Mouse (Mus musculus): Measurements from ENCODE around the gene Olfr958. TPM values are rescaled to one million over a fixed set of nuclear protein-coding genes. Genes with fewer than 3 reads are reported as not detected.

Gene Olfr958
- not detected in 2 replicates for total RNA-seq (2012; rRNA removed)

- DNase-seq (ENCODE audit: low read depth, low spot score) = no peak
- H3K4me3 ChIP-seq (ENCODE audit: insufficient read depth in 1 of 2, low read depth in 1 of 2, low read length in 2 of 2, poor library complexity in 1 of 2, severe bottlenecking in 1 of 2) = no peak within 1 kb of the TSS
- in situ Hi-C loops (cut with MboI; ENCODE audit: low sequenced_read_pairs in 2 of 2, unreplicated experiment in 2 of 2) = no loop called here
- H3K36me3 ChIP-seq (ENCODE audit: control insufficient read depth, insufficient read depth, low read length, poor library complexity, severe bottlenecking) = no peaks in the 10 kb centered on the region
- no peaks in the 10 kb centered on the region for H3K9me3 ChIP-seq (ENCODE audit: control insufficient read depth, insufficient read depth, low read depth, low read length)
- no peaks in the 10 kb centered on the region for H3K4me1 ChIP-seq (ENCODE audit: control insufficient read depth in 2 of 2, insufficient read depth in 2 of 2, low read length in 2 of 2, poor library complexity in 1 of 2)
- TF ChIP-seq ZC3H11A (IDR thresholded peaks at IDR 0.05; ENCODE audit: borderline replicate concordance, low read depth, low read length) (no peak), ZNF384 (IDR thresholded peaks at IDR 0.05; ENCODE audit: low read depth, low read length) (no peak), HCFC1 (IDR thresholded peaks at IDR 0.05; ENCODE audit: borderline replicate concordance, insufficient read depth, low read length) (no peak), MAFK (IDR thresholded peaks at IDR 0.05; ENCODE audit: insufficient read depth, low read depth, low read length) (no peak), CHD2 (IDR thresholded peaks at IDR 0.05; ENCODE audit: low read depth, low read length) (no peak)
- H3K9ac ChIP-seq (ENCODE audit: insufficient read depth, low read depth, low read length, poor library complexity, severe bottlenecking) = no peak within 1 kb of the TSS
- H3K27ac ChIP-seq (ENCODE audit: insufficient read depth, low read depth, low read length, poor library complexity, severe bottlenecking) = no peak within 1 kb of the TSS
Observed at GRCm38 (mm10) chr9:39553946-39554345, at the start of gene Olfr958. Olfr958 (minus strand) TSS chr9:39554054.

GRCm38 (mm10) chr9:39603333-39603845, 49.5 kb upstream of the Olfr958 start:
- H3K4me1 ChIP-seq (ENCODE audit: control insufficient read depth in 2 of 2, insufficient read depth in 2 of 2, low read length in 2 of 2, poor library complexity in 1 of 2) = peaks cover 3 to 4% of the 10 kb centered on the region in 2 experiments; a peak in 3 of 4 replicates
- H3K36me3 ChIP-seq (ENCODE audit: control insufficient read depth, insufficient read depth, low read length, poor library complexity, severe bottlenecking) = no peaks in the 10 kb centered on the region
- H3K9me3 ChIP-seq (ENCODE audit: control insufficient read depth, insufficient read depth, low read depth, low read length) = no peaks in the 10 kb centered on the region
- peak; percentile 16 for DNase-seq (ENCODE audit: low read depth, low spot score)
- no peak overlapping the region for H3K9ac ChIP-seq (ENCODE audit: insufficient read depth, low read depth, low read length, poor library complexity, severe bottlenecking)
- H3K27ac ChIP-seq (ENCODE audit: insufficient read depth, low read depth, low read length, poor library complexity, severe bottlenecking) = no peak overlapping the region
- H3K4me3 ChIP-seq (ENCODE audit: insufficient read depth in 1 of 2, low read depth in 1 of 2, low read length in 2 of 2, poor library complexity in 1 of 2, severe bottlenecking in 1 of 2) = peak overlapping the region in 1 of 2 experiments; percentile 51; a peak in 2 of 4 replicates
- in situ Hi-C loops (cut with MboI; ENCODE audit: low sequenced_read_pairs in 2 of 2, unreplicated experiment in 2 of 2) = no loop called here
- TF ChIP-seq ZNF384 (IDR thresholded peaks at IDR 0.05; ENCODE audit: low read depth, low read length) (no peak), MAFK (IDR thresholded peaks at IDR 0.05; ENCODE audit: insufficient read depth, low read depth, low read length) (no peak), ZC3H11A (IDR thresholded peaks at IDR 0.05; ENCODE audit: borderline replicate concordance, low read depth, low read length) (no peak), CHD2 (IDR thresholded peaks at IDR 0.05; ENCODE audit: low read depth, low read length) (no peak), HCFC1 (IDR thresholded peaks at IDR 0.05; ENCODE audit: borderline replicate concordance, insufficient read depth, low read length) (no peak)

- no peak for TF ChIP-seq MAFK (IDR thresholded peaks at IDR 0.05; ENCODE audit: insufficient read depth, low read depth, low read length)
- no peak for TF ChIP-seq ZNF384 (IDR thresholded peaks at IDR 0.05; ENCODE audit: low read depth, low read length)
- TF ChIP-seq ZC3H11A (IDR thresholded peaks at IDR 0.05; ENCODE audit: borderline replicate concordance, low read depth, low read length) = no peak
- no peak for TF ChIP-seq HCFC1 (IDR thresholded peaks at IDR 0.05; ENCODE audit: borderline replicate concordance, insufficient read depth, low read length)
- no peak for TF ChIP-seq CHD2 (IDR thresholded peaks at IDR 0.05; ENCODE audit: low read depth, low read length)
- H3K9me3 ChIP-seq (ENCODE audit: control insufficient read depth, insufficient read depth, low read depth, low read length) = no peaks in the 10 kb centered on the region
Observed at GRCm38 (mm10) chr9:39602536-39603332, 48.9 kb upstream of the Olfr958 start.

GRCm38 (mm10) chr9:39577050-39577449, 23.2 kb upstream of the Olfr958 start:
- H3K9me3 ChIP-seq (ENCODE audit: control insufficient read depth, insufficient read depth, low read depth, low read length) = no peaks in the 10 kb centered on the region
- H3K36me3 ChIP-seq (ENCODE audit: control insufficient read depth, insufficient read depth, low read length, poor library complexity, severe bottlenecking) = no peaks in the 10 kb centered on the region
- TF ChIP-seq HCFC1 (IDR thresholded peaks at IDR 0.05; ENCODE audit: borderline replicate concordance, insufficient read depth, low read length) = no peak
- TF ChIP-seq ZNF384 (IDR thresholded peaks at IDR 0.05; ENCODE audit: low read depth, low read length) = no peak
- TF ChIP-seq CHD2 (IDR thresholded peaks at IDR 0.05; ENCODE audit: low read depth, low read length) = no peak
- TF ChIP-seq ZC3H11A (IDR thresholded peaks at IDR 0.05; ENCODE audit: borderline replicate concordance, low read depth, low read length) = no peak
- DNase-seq (ENCODE audit: low read depth, low spot score) = no peak
- in situ Hi-C loops (cut with MboI; ENCODE audit: low sequenced_read_pairs in 2 of 2, unreplicated experiment in 2 of 2) = no loop called here
- no peaks in the 10 kb centered on the region for H3K4me1 ChIP-seq (ENCODE audit: control insufficient read depth in 2 of 2, insufficient read depth in 2 of 2, low read length in 2 of 2, poor library complexity in 1 of 2)
- no peak overlapping the region for H3K9ac ChIP-seq (ENCODE audit: insufficient read depth, low read depth, low read length, poor library complexity, severe bottlenecking)
- H3K4me3 ChIP-seq (ENCODE audit: insufficient read depth in 1 of 2, low read depth in 1 of 2, low read length in 2 of 2, poor library complexity in 1 of 2, severe bottlenecking in 1 of 2) = no peak overlapping the region
- no peak overlapping the region for H3K27ac ChIP-seq (ENCODE audit: insufficient read depth, low read depth, low read length, poor library complexity, severe bottlenecking)

More at GRCm38 (mm10) chr9:39602536-39603332, 48.9 kb upstream of the Olfr958 start:
- Histone ChIP-seq H3K27ac (ENCODE audit: insufficient read depth, low read depth, low read length, poor library complexity, severe bottlenecking) (no peak overlapping the region), H3K9ac (ENCODE audit: insufficient read depth, low read depth, low read length, poor library complexity, severe bottlenecking) (no peak overlapping the region), H3K4me3 (ENCODE audit: insufficient read depth in 1 of 2, low read depth in 1 of 2, low read length in 2 of 2, poor library complexity in 1 of 2, severe bottlenecking in 1 of 2) (peak overlapping the region in 1 of 2 experiments; percentile 51; a peak in 2 of 4 replicates), H3K4me1 (ENCODE audit: control insufficient read depth in 2 of 2, insufficient read depth in 2 of 2, low read length in 2 of 2, poor library complexity in 1 of 2) (peaks cover 3 to 4% of the 10 kb centered on the region in 2 experiments; a peak in 3 of 4 replicates), H3K36me3 (ENCODE audit: control insufficient read depth, insufficient read depth, low read length, poor library complexity, severe bottlenecking) (no peaks in the 10 kb centered on the region)
- DNase-seq (ENCODE audit: low read depth, low spot score) = peak; percentile 17
- in situ Hi-C loops (cut with MboI; ENCODE audit: low sequenced_read_pairs in 2 of 2, unreplicated experiment in 2 of 2) = no loop called here

Data from ES-E14 (cell line).